Mouse (Mus musculus): Measurements from ENCODE around the gene Olfr1136.

DNA sequence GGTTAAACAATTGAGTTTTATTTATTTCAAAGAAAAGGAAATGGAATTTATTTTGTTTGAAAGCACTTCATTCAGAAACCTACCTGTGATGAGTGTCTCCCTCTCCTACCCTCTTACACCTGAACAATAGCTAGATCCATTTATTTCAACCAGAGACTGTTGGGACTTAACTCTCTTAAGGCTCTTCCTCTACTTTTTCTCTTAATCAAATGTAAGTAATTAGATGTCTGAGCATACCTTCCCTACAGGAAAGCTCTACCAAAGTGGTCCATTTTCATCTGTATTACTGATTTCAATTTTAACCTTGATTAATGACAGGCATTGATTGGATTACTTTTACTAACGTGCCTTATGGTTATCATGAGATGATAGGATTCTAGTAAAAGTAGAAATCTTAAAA is 46.1 kb upstream of the Olfr1136 start, which contains the start of gene Olfr1138:
- TF ChIP-seq CTCF (IDR thresholded peaks at IDR 0.05; ENCODE audit: control insufficient read depth, insufficient read depth, low read length) (no peak), POLR2A (IDR thresholded peaks at IDR 0.05; ENCODE audit: borderline replicate concordance, control insufficient read depth, low read depth, low read length) (no peak)
